Mouse (Mus musculus) forebrain, embryonic 14.5 days (tissue): ENCODE data around the gene Hyal4. TPM values are rescaled to one million over a fixed set of nuclear protein-coding genes. Genes with fewer than 3 reads are reported as not detected.

Source experiments
- ATAC-seq: fragments of 200-750 bp; cut with Nextera tagmentation; 2 replicates; pipeline ENCODE4 v1.8.0; 2017; ENCODE audit warnings: mild to moderate bottlenecking, moderate library complexity
- DNase-seq: peaks from one replicate; pipeline ENCODE4 v3.0.0-alpha.2; 2015; ENCODE audit warnings: low spot score
- H3K27ac ChIP-seq: fragments of 300-500 bp; sonication (generic); 2 replicates; pipeline ENCODE4 v1.5.1; 2014; ENCODE audit warnings: low read depth, mild to moderate bottlenecking, control low read depth, low read length, moderate library complexity
- H3K27me3 ChIP-seq: fragments of 300-500 bp; sonication (generic); replicated peaks from 2 replicates; pipeline ENCODE4 v1.6.1; 2014; ENCODE audit warnings: low read length, control low read depth, mixed read lengths; ENCODE audit not compliant: control insufficient read depth, insufficient read depth
- H3K36me3 ChIP-seq: fragments of 300-500 bp; sonication (generic); 2 replicates; pipeline ENCODE4 v1.6.1; 2014; ENCODE audit warnings: low read length, control low read depth; ENCODE audit not compliant: control insufficient read depth, insufficient read depth
- H3K4me1 ChIP-seq: fragments of 300-500 bp; sonication (generic); 2 replicates; pipeline ENCODE4 v1.6.1; 2014; ENCODE audit warnings: antibody characterized with exemption, low read length, control low read depth; ENCODE audit not compliant: control insufficient read depth, insufficient read depth
- H3K4me2 ChIP-seq: fragments of 300-500 bp; sonication (generic); 2 replicates; pipeline ENCODE4 v1.6.1; 2014; ENCODE audit warnings: mild to moderate bottlenecking, control low read depth, low read length
- H3K4me3 ChIP-seq: fragments of 300-500 bp; sonication (generic); 2 replicates; pipeline ENCODE4 v1.5.1; 2014; ENCODE audit warnings: low read depth, low read length, control low read depth
- H3K9ac ChIP-seq: fragments of 300-500 bp; sonication (generic); 2 replicates; pipeline ENCODE4 v1.6.1; 2014; ENCODE audit warnings: mild to moderate bottlenecking, low read length, control low read depth, moderate library complexity
- H3K9me3 ChIP-seq: fragments of 300-500 bp; sonication (generic); replicated peaks from 2 replicates; pipeline ENCODE4 v1.6.1; 2016; ENCODE audit warnings: low read length, control low read depth, mixed read lengths; ENCODE audit not compliant: control insufficient read depth
- WGBS: fragments of 180-500 bp; shearing (Covaris S2); extraction: QIAGEN DNeasy Blood & Tissue Kit; methylation state at CpG from one replicate; pipeline ENCODE4 v1.1.7; 2014; 5-methylcytosine and 5-hydroxymethylcytosine counted together
- polyA plus RNA-seq: library from polyadenylated mRNA; unstranded; fragments of >200 nt; fragmentation: Nextera tagmentation; extraction: Ambion mirVana; gene quantifications from 2 replicates; pipeline ENCODE4 v1.2.1, GENCODE M21; 2014

Hyal4 gene
- polyA plus RNA-seq, 1 experiment from 2014 or later = not detected

DNA sequence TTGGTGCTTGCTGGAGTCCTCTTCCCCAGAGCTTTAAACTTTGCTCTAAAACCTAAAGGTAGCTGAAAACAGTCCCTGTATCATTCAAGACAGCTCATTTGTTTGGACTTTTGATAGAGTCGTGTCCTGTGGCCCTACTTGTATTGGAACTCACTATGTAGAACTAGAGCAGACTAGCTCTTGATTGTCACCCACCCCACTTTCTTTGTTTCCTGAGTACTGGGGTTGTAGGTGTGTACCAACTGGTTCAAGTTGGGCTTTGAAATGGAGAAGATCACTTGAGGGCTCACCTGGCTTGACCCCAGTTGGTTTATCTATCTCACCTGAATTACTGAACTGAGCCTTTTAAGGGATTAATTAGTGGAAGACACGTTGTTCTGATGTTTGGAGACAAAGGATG is 31.1 kb downstream of the Hyal4 start:
- WGBS = 50% methylated on average over 2 of the region's 2 CpGs

DNA sequence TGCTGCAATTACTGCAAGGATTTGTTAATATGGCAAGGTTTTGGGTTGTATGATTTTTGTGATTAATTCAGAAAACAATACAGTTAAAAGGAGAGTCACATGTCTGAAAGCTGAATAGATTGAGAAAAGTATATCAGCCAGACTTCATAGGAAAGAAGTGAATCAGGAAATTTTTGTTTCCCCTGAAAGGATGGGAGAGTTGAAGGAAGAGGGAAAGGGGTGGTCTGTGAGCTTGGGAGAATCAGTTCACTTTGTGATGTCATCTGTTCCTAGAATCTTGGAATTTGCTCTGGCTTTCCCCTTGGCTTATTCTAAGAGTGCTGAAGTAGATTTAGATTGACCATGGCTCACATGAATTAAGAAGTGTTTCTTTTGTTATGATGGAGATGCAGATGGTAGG is 42.8 kb downstream of the Hyal4 start, which contains the start of gene Spam1:
Gene Spam1, plus strand, starts transcription at position 301 of the 400 bp plus-strand sequence.
- ATAC-seq = no peak
- no peak within 1 kb of the TSS for H3K4me2 ChIP-seq
- no peak within 1 kb of the TSS for H3K4me3 ChIP-seq
- no peak within 1 kb of the TSS for H3K9ac ChIP-seq
- H3K27ac ChIP-seq = no peak within 1 kb of the TSS
- no peaks in the 10 kb centered on the region for H3K4me1 ChIP-seq
- H3K9me3 ChIP-seq = no peaks in the 10 kb centered on the region
- DNase-seq = no peak
- H3K36me3 ChIP-seq = no peaks in the 10 kb centered on the region
- H3K27me3 ChIP-seq = no peaks in the 10 kb centered on the region

More for the DNA sequence above, 31.1 kb downstream of the Hyal4 start:
- ATAC-seq (no peak), DNase-seq (no peak)
- H3K4me2 ChIP-seq = no peak overlapping the region
- H3K27me3 ChIP-seq = no peaks in the 10 kb centered on the region
- no peaks in the 10 kb centered on the region for H3K36me3 ChIP-seq
- no peak overlapping the region for H3K9ac ChIP-seq
- no peak overlapping the region for H3K4me3 ChIP-seq
- no peaks in the 10 kb centered on the region for H3K9me3 ChIP-seq
- no peaks in the 10 kb centered on the region for H3K4me1 ChIP-seq
- H3K27ac ChIP-seq = no peak overlapping the region

Other genes with a start within 250 kb of the Hyal4 start
- 2.0 and 2.1 TPM in 2 replicates for gene Iqub, start 233.3 kb upstream of the Hyal4 start, polyA plus RNA-seq
- 308 and 346 TPM in 2 replicates for gene Ndufa5, start 220.3 kb upstream of the Hyal4 start, polyA plus RNA-seq
- gene Asb15, start 220.2 kb upstream of the Hyal4 start, polyA plus RNA-seq = 0.06 TPM in 1 of 2 replicates, not detected in the other
- gene Lmod2, start 150.6 kb upstream of the Hyal4 start, polyA plus RNA-seq = not detected in 2 replicates
- gene Wasl, start 83.3 kb upstream of the Hyal4 start, polyA plus RNA-seq = 38.4 and 46.6 TPM in 2 replicates
- not detected in 2 replicates for gene Hyal6, start 15.1 kb upstream of the Hyal4 start, polyA plus RNA-seq
- gene Spam1, start 42.9 kb downstream of the Hyal4 start, polyA plus RNA-seq = not detected in 2 replicates
- gene Hyal5, start 109.7 kb downstream of the Hyal4 start, polyA plus RNA-seq = not detected in 2 replicates
- 1.7 and 2.3 TPM in 2 replicates for gene Tmem229a, start 208.0 kb downstream of the Hyal4 start, polyA plus RNA-seq